ENCODE assay signal across 20 mouse cellular contexts in genomic region chr16:90893792-90894191, GRCm38 (mm10).
"Had no signal": no experiment of that assay in that cellular context is flagged by ENCODE, and none has a peak within 500 bp of the region (broad histone marks: within the 10 kb centered on the region; RNA-seq: fewer than 3 reads in every experiment).

No protein-coding gene starts in this region.

- H3K4me1 ChIP-seq: liver, embryonic 13.5 days; megakaryocyte, embryonic 14.5 days had no signal

- H3K4me2 ChIP-seq: kidney, embryonic 15.5 days; liver, embryonic 13.5 days; lung, embryonic 15.5 days; midbrain, embryonic 13.5 days; neural tube, embryonic 13.5 days had no signal

- H3K9ac ChIP-seq: kidney, embryonic 15.5 days; liver, embryonic 13.5 days; lung, embryonic 15.5 days; midbrain, embryonic 13.5 days; neural tube, embryonic 13.5 days had no signal

- H3K36me3 ChIP-seq: kidney, embryonic 15.5 days; liver, embryonic 13.5 days; lung, embryonic 15.5 days; midbrain, embryonic 10.5 days; midbrain, embryonic 13.5 days; neural tube, embryonic 13.5 days had no signal

- H3K27me3 ChIP-seq: lung, embryonic 15.5 days; midbrain, embryonic 13.5 days; neural tube, embryonic 13.5 days had no signal

- DNase-seq: kidney, adult 8-10 months; kidney, postnatal 10 days; kidney, postnatal 36 days; layer of hippocampus, postnatal 36 days; liver, embryonic 13.5 days; lung, postnatal 14 days; retina, postnatal 1 day; right cerebral cortex, postnatal 25 days; spleen, adult 18-20 months; thymus, adult 18-20 months; thymus, postnatal 4 days had no signal

- H3K27ac ChIP-seq: kidney, embryonic 15.5 days; left cerebral cortex, adult 2 months; liver, embryonic 13.5 days; lung, embryonic 15.5 days; midbrain, embryonic 10.5 days; midbrain, embryonic 13.5 days; neural tube, embryonic 13.5 days had no signal

- H3K4me3 ChIP-seq: kidney, embryonic 15.5 days; left cerebral cortex, adult 2 months; liver, embryonic 13.5 days; lung, embryonic 15.5 days; megakaryocyte, embryonic 14.5 days; midbrain, embryonic 10.5 days; midbrain, embryonic 13.5 days; myocyte; neural tube, embryonic 13.5 days had no signal

- H3K9me3 ChIP-seq: kidney, embryonic 15.5 days; liver, embryonic 13.5 days; lung, embryonic 15.5 days; midbrain, embryonic 10.5 days; midbrain, embryonic 13.5 days; neural tube, embryonic 13.5 days had no signal

- ATAC-seq: midbrain, embryonic 13.5 days; midbrain, embryonic 16.5 days had no signal
